Mouse (Mus musculus): Measurements from ENCODE around the gene Bcas3.

- no peak for TF ChIP-seq POLR2A (IDR thresholded peaks at IDR 0.05; ENCODE audit: low read depth, low read length)
- TF ChIP-seq CTCF (IDR thresholded peaks at IDR 0.05; ENCODE audit: borderline replicate concordance, insufficient read depth, low read length): no peak
Measured at GRCm38 (mm10) chr11:85667176-85667575, 314.2 kb downstream of the Bcas3 start.
